Mouse (Mus musculus) duodenum, adult 2 months (tissue): ENCODE measurements around the gene Zfp36l3. TPM values are rescaled to one million over a fixed set of nuclear protein-coding genes. Genes with fewer than 3 reads are reported as not detected.

ENCODE experiments used
- polyA plus RNA-seq: library from polyadenylated mRNA; depleted of rRNA; stranded (reverse); fragments of >200 nt; gene quantifications from 2 replicates; pipeline ENCODE4 v1.2.3, GENCODE M21; 2012; ENCODE audit warnings: low replicate concordance; rRNA removed

The Zfp36l3 gene
- 0.05 TPM in 1 of 2 replicates, not detected in the other for polyA plus RNA-seq

GRCm38 (mm10) chrX:53776276-53776675 is at the start of gene Zfp36l3:
Zfp36l3 (minus strand) TSS chrX:53776394.

GRCm38 (mm10) chrX:53797519-53797918 is 21.3 kb upstream of the Zfp36l3 start, which contains the start of gene Xlr:
Xlr (minus strand) TSS chrX:53797706.

GRCm38 (mm10) chrX:53757736-53758135 is 18.5 kb downstream of the Zfp36l3 start, which contains the start of gene 1700013H16Rik:
1700013H16Rik (minus strand) TSS chrX:53757831.

GRCm38 (mm10) chrX:53724596-53724995 is 51.6 kb downstream of the Zfp36l3 start, which contains the start of gene 4930502E18Rik:
4930502E18Rik (plus strand) TSS chrX:53724826.

Other genes starting within 250 kb of the Zfp36l3 start
- gene Rtl8c, start 168.4 kb downstream of the Zfp36l3 start, polyA plus RNA-seq: 4.9 and 5.6 TPM in 2 replicates
- not detected in 2 replicates for gene Gm14597, start 167.4 kb downstream of the Zfp36l3 start, polyA plus RNA-seq
- gene Rtl8a, start 132.7 kb downstream of the Zfp36l3 start, polyA plus RNA-seq: 55.1 and 61.0 TPM in 2 replicates
- gene Rtl8b, start 106.0 kb downstream of the Zfp36l3 start, polyA plus RNA-seq: 37.1 and 48.1 TPM in 2 replicates
- gene 4930502E18Rik, start 51.6 kb downstream of the Zfp36l3 start, polyA plus RNA-seq: not detected in 2 replicates
- not detected in 2 replicates for gene 1700013H16Rik, start 18.6 kb downstream of the Zfp36l3 start, polyA plus RNA-seq
- gene Xlr, start 21.3 kb upstream of the Zfp36l3 start, polyA plus RNA-seq: 0.07 TPM in 1 of 2 replicates, not detected in the other